Mouse (Mus musculus) hindbrain, embryonic 13.5 days (tissue): ENCODE data around the gene Kcnq1. TPM values are rescaled to one million over a fixed set of nuclear protein-coding genes. Genes with fewer than 3 reads are reported as not detected.

Experiments used
- ATAC-seq: fragments of 200-750 bp; cut with Nextera tagmentation; 2 replicates; pipeline ENCODE4 v1.8.0; 2017; ENCODE audit warnings: moderate TSS enrichment; ENCODE audit not compliant: low FRiP score
- H3K27ac ChIP-seq: fragments of 300-500 bp; sonication (generic); 2 replicates; pipeline ENCODE4 v1.5.1; 2015; ENCODE audit warnings: inconsistent platforms, mild to moderate bottlenecking, moderate library complexity
- H3K27me3 ChIP-seq: fragments of 300-500 bp; sonication (generic); 2 replicates; pipeline ENCODE4 v1.6.1; 2015; ENCODE audit warnings: mild to moderate bottlenecking, inconsistent platforms
- H3K36me3 ChIP-seq: fragments of 300-500 bp; sonication (generic); 2 replicates; pipeline ENCODE4 v1.6.1; 2015; ENCODE audit warnings: mild to moderate bottlenecking, inconsistent platforms
- H3K4me1 ChIP-seq: fragments of 300-500 bp; sonication (generic); replicated peaks from 2 replicates; pipeline ENCODE4 v1.6.1; 2015; ENCODE audit warnings: inconsistent platforms
- H3K4me2 ChIP-seq: fragments of 300-500 bp; sonication (generic); 2 replicates; pipeline ENCODE4 v1.6.1; 2015; ENCODE audit warnings: inconsistent platforms, mild to moderate bottlenecking, moderate library complexity
- H3K4me3 ChIP-seq: fragments of 300-500 bp; sonication (generic); 2 replicates; pipeline ENCODE4 v1.5.1; 2015; ENCODE audit warnings: mild to moderate bottlenecking, inconsistent platforms
- H3K9ac ChIP-seq: fragments of 300-500 bp; sonication (generic); 2 replicates; pipeline ENCODE4 v1.6.1; 2015; ENCODE audit warnings: mild to moderate bottlenecking, inconsistent platforms
- H3K9me3 ChIP-seq: fragments of 300-500 bp; sonication (generic); 2 replicates; pipeline ENCODE4 v1.6.1; 2016; ENCODE audit warnings: inconsistent platforms
- WGBS: fragments of 180-500 bp; shearing (Covaris S2); methylation state at CpG from one replicate; pipeline ENCODE4 v1.1.7; 2015; 5-methylcytosine and 5-hydroxymethylcytosine counted together
- polyA plus RNA-seq: library from polyadenylated mRNA; unstranded; fragments of >200 nt; fragmentation: Nextera tagmentation; extraction: Ambion mirVana; gene quantifications from 2 replicates; pipeline ENCODE4 v1.2.1, GENCODE M21; 2015

Gene Kcnq1
- polyA plus RNA-seq: 1.3 and 1.7 TPM in 2 replicates

DNA sequence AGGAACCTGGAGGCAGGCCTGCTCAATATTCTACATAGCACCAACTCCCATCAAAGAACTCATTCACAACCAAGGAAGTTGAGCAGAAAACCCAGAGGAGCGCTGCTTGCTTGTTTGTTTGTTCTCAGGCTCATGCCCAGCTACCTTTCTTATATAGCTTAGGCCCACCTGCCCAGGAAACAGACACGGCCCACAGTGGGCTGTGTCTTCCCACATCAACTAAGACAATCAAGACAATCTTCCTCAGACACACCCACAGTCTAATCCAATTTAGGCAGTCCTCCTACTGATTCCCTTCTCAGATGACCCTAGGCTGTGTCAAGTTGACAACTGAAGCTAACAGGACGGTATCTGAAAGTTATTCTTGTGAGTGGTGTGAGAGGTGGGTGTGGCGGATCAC is at the start of gene Kcnq1:
TSS of gene Kcnq1 (plus strand) at position 301 of the 400 bp plus-strand sequence.
- Histone ChIP-seq H3K4me3 (peak within 1 kb of the TSS; percentile 32), H3K9me3 (no peaks in the 10 kb centered on the region), H3K4me2 (peak within 1 kb of the TSS; percentile 54), H3K9ac (no peak within 1 kb of the TSS), H3K4me1 (peaks cover 9% of the 10 kb centered on the region), H3K27ac (no peak within 1 kb of the TSS), H3K27me3 (peaks cover 67% of the 10 kb centered on the region), H3K36me3 (no peaks in the 10 kb centered on the region)
- ATAC-seq: no peak
- WGBS: 68% methylated on average over 4 of the region's 4 CpGs

DNA sequence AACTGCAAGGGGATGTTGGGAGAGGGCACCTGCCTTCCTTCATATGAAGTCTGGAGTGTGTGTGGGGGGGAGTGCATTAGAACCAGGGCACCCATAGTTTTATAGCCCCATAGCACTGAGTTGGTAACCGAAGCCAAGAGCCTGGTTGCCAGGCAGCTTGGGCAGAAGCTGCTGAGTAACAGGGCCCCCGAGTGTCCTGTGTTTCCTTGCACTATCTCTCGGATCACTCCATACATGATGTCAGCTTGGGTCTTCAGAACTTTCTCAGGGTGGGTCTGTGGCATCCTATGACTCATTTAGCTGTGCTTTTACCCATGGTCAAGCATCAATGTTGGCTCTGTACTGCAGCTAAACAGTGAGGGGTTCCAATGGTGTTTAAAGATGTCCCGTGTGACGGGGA is 49.1 kb upstream of the Kcnq1 start:
- Histone ChIP-seq H3K9ac (no peak overlapping the region), H3K4me2 (no peak overlapping the region), H3K9me3 (no peaks in the 10 kb centered on the region), H3K4me1 (peaks cover 68% of the 10 kb centered on the region), H3K27ac (no peak overlapping the region; the same call in 1 of the 2 replicates), H3K36me3 (0 out of 2 replicates have a peak, but pooled peaks cover 4% of the 10 kb centered on the region), H3K4me3 (no peak overlapping the region), H3K27me3 (no peaks in the 10 kb centered on the region)
- 92% methylated on average over 5 of the region's 5 CpGs for WGBS
- no peak for ATAC-seq

DNA sequence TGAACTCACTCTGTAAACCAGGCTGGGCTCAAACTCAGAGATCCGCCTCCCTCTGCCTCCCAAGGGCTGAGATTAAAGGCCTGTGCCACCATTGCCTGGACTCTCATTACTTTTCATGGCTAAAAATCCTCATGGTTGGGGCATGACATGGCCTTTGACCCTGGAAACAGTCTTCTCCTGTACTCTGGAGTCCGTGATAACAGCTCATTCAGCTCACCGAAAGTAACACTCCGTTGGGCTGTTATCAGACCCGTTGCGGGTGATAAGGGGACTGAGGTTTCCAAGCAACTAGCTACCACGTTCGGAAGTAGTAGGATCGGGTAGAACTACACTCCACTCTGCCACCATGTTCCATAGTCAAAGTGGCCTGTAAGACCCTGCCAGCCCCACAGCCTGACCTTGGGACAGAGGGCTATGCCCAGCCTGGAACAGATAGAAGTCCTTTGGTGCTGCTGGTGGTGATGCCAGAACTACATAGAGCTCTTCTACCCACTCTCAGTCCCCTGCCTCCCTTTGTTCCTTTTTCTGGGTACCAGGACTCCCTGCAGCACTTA is 48.4 kb upstream of the Kcnq1 start:
- Histone ChIP-seq H3K4me1 (peaks cover 63% of the 10 kb centered on the region), H3K27me3 (no peaks in the 10 kb centered on the region), H3K4me3 (no peak overlapping the region), H3K9ac (no peak overlapping the region), H3K27ac (no peak overlapping the region; the same call in 1 of the 2 replicates), H3K9me3 (no peaks in the 10 kb centered on the region), H3K4me2 (no peak overlapping the region), H3K36me3 (peaks cover 10% of the 10 kb centered on the region)
- ATAC-seq: no peak
- WGBS: 86% methylated on average over 9 of the region's 9 CpGs

DNA sequence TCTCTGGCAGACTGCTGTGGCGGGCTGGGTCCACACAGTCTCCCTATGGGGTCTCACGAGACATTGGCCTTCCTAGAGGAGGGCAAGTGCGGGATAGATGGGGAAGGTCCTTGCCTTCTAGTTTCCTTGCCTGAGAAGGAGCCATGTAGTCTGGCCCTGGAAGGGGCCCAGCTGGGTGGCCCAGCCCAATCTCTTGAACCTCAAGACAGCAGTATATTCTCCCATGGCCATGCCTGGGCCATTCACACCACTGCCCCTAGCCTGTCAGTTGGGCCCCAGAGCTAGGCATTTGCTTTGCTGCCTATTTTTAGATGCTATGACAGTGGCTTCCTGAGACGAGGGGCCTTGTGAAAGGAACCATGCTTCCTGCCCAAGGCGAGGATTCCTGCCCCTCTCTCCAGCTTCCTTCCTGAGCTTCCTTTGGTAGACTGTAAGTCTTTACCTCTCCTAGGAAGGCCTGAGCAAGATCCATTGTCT is 47.9 kb upstream of the Kcnq1 start:
- H3K27ac ChIP-seq: peak overlapping the region; percentile 52; the same call in 1 of the 2 replicates

DNA sequence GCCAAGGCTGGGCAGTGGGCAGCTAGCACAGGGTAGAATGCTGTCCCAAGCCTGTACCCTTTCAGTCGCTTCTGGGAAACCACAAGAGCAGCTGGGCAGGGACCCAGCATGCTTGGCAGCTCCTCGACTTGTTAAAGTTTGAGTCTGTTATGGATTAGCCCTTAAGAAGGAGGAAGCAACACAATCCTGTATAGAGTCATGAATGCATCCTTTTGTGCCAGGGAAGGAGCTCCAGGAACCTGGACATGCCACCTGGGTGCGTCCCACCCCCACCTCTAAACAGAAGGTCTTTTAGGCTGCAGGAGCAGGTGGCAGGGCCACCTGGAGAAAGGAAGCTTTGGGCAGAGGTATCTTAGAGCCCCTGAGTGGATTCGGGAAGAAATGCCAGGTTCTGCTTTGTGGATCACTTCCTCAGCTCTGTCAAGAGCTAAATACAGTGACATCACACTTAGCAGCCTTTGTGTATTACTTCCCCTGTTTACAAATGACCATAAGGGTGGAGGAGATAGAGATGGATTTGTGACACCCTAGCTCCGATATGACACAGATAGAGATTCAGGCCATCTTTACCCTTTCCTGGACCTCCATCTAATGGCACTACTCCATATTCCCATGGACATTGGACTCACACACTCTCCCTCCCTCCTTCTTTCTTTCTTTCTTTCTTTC is 46.8 kb upstream of the Kcnq1 start:
- H3K9me3 ChIP-seq: no peaks in the 10 kb centered on the region
- H3K36me3 ChIP-seq: peaks cover 26% of the 10 kb centered on the region
- no peak overlapping the region for H3K4me2 ChIP-seq
- H3K4me3 ChIP-seq: no peak overlapping the region
- H3K4me1 ChIP-seq: peaks cover 64% of the 10 kb centered on the region
- WGBS: 85% methylated on average over 5 of the region's 5 CpGs
- ATAC-seq: no peak
- H3K27ac ChIP-seq: peak overlapping the region; percentile 52; the same call in 1 of the 2 replicates
- 0 out of 2 replicates have a peak overlapping the region, but pooled peaks have one; percentile 26 for H3K9ac ChIP-seq
- no peaks in the 10 kb centered on the region for H3K27me3 ChIP-seq

More for the DNA sequence above, 47.9 kb upstream of the Kcnq1 start:
- Histone ChIP-seq H3K9me3 (no peaks in the 10 kb centered on the region), H3K4me1 (peaks cover 65% of the 10 kb centered on the region), H3K9ac (no peak overlapping the region), H3K36me3 (peaks cover 15% of the 10 kb centered on the region), H3K4me3 (no peak overlapping the region), H3K27me3 (no peaks in the 10 kb centered on the region), H3K4me2 (no peak overlapping the region)
- ATAC-seq: no peak
- WGBS: 82% methylated on average over 5 of the region's 5 CpGs

DNA sequence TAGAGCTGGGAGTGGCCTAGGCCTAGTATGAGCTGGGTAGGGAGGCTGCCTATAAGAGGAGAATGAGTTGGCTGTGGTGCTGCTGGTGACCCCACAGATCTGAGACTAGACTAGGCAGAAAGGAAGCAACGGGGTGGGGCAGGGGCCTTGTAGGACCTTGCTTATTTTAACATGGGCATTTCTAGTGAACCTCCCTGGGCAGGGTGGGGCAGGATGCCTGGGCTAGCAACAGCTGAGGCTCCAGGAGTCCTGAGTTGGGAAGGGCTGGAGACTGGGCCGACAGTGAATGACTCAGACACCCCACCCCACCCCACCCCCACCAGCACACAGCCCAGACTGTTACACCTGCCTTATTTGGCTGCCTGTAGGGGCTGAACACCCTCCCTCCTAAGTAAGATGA is 43.5 kb upstream of the Kcnq1 start:
- no peak for ATAC-seq
- Histone ChIP-seq H3K4me3 (no peak overlapping the region), H3K9me3 (no peaks in the 10 kb centered on the region), H3K36me3 (peaks cover 60% of the 10 kb centered on the region), H3K27ac (no peak overlapping the region), H3K4me2 (no peak overlapping the region), H3K4me1 (peaks cover 35% of the 10 kb centered on the region), H3K9ac (no peak overlapping the region), H3K27me3 (no peaks in the 10 kb centered on the region)
- WGBS: 72% methylated on average over 2 of the region's 2 CpGs

DNA sequence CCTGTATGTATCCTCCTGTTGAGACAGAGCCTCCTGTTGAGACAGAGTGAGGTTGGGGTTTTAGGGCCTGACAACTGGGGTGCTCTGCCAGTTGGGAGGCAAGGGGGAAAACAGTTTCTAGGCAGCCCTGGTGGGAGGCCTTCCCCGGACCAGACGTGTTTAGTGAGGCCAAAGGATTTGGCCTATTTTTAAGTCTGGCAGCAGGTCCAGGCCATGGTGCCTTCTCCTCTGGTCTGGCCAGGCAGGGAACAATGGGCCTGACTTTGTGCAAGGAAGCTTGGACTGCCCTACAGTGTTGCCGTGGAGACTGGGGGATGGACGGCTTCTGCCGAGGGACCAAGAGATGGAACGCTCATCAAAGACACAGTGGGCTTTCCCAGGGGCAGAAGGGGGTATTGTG is 41.9 kb upstream of the Kcnq1 start:
- Histone ChIP-seq H3K36me3 (peaks cover 61% of the 10 kb centered on the region), H3K4me1 (peaks cover 31% of the 10 kb centered on the region), H3K4me3 (no peak overlapping the region), H3K4me2 (no peak overlapping the region), H3K9me3 (no peaks in the 10 kb centered on the region), H3K27ac (peak overlapping the region; percentile 23; the same call in 1 of the 2 replicates), H3K9ac (0 out of 2 replicates have a peak overlapping the region, but pooled peaks have one; percentile 29), H3K27me3 (no peaks in the 10 kb centered on the region)
- no peak for ATAC-seq
- 38% methylated on average over 6 of the region's 6 CpGs for WGBS

DNA sequence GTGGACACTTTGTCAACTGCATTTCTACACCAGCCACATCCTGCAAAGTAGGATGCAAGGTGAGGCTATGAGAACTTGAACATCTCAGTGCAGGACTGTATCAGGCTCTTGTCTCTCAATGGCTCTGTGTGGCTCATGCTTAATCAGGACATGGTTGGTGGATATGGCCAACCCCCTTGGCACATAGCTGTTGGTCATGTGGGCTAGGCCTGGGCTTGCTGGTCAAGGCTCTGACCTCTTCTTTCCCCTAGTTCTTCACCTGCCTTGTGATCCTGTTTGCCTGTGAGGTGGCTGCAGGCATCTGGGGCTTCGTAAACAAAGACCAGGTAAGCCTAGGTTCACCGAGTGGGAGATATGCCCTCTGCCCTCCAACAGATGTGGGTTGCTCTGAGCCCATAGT is 40.5 kb upstream of the Kcnq1 start:
- WGBS: 89% methylated on average over 2 of the region's 2 CpGs
- H3K27ac ChIP-seq: no peak overlapping the region
- H3K9me3 ChIP-seq: no peaks in the 10 kb centered on the region
- H3K4me2 ChIP-seq: no peak overlapping the region
- no peak overlapping the region for H3K4me3 ChIP-seq
- no peaks in the 10 kb centered on the region for H3K27me3 ChIP-seq
- H3K9ac ChIP-seq: no peak overlapping the region
- ATAC-seq: no peak
- peaks cover 37% of the 10 kb centered on the region for H3K4me1 ChIP-seq
- peaks cover 61% of the 10 kb centered on the region for H3K36me3 ChIP-seq

DNA sequence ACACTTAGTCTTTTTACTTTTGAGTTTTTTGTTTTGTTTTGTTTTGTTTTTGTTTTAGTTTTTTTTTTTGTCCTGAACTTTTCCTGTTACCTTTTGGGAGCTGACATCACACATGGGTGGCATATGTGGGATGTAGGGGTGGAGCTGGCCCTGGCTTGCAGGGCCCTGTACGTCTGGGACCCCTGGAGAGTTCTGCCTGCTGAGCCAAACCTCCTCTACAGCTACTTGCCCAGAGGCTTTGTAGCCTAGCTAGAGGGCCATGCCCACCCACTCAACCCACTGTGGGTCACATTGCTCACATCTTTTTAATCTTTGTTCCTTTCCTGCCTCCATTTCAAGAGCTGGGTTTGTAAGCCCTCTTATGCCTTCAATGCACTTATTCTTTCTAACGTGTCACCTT is 38.7 kb upstream of the Kcnq1 start:
- Histone ChIP-seq H3K4me2 (peak overlapping the region; percentile 100; the same call in 1 of the 2 replicates), H3K27ac (peak overlapping the region; percentile 98)
- WGBS: 60% methylated on average over 2 of the region's 2 CpGs

DNA sequence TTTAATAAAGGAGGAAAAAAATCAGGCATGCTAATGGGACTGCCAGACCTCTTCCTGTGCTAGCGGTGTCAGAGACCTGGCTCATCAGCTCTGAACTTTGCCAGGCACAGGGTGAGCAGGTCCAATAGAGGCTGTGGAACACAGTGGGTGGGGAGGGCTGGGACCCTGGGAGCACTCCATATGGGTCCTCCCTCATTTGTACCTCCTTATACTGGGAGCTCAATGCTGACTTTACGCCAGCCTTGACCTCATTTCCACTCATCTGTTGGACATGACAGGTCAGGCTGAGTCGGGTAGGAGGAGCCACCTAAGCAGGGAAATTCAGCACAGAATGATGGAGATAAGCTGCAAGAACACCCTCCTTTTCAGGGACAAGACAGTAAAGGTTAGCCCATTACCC is 38.3 kb upstream of the Kcnq1 start:
- Histone ChIP-seq H3K27me3 (no peaks in the 10 kb centered on the region), H3K4me1 (peaks cover 44% of the 10 kb centered on the region), H3K4me2 (peak overlapping the region; percentile 100), H3K27ac (peak overlapping the region; percentile 98), H3K4me3 (peak overlapping the region; percentile 44), H3K9ac (peak overlapping the region; percentile 75), H3K9me3 (no peaks in the 10 kb centered on the region), H3K36me3 (peaks cover 50% of the 10 kb centered on the region)
- no peak for ATAC-seq
- WGBS: 69% methylated on average over 3 of the region's 3 CpGs

More for the DNA sequence above, 38.7 kb upstream of the Kcnq1 start:
- peaks cover 44% of the 10 kb centered on the region for H3K4me1 ChIP-seq
- peaks cover 54% of the 10 kb centered on the region for H3K36me3 ChIP-seq
- no peak for ATAC-seq
- H3K9me3 ChIP-seq: no peaks in the 10 kb centered on the region
- no peak overlapping the region for H3K4me3 ChIP-seq
- no peaks in the 10 kb centered on the region for H3K27me3 ChIP-seq
- H3K9ac ChIP-seq: peak overlapping the region; percentile 75

DNA sequence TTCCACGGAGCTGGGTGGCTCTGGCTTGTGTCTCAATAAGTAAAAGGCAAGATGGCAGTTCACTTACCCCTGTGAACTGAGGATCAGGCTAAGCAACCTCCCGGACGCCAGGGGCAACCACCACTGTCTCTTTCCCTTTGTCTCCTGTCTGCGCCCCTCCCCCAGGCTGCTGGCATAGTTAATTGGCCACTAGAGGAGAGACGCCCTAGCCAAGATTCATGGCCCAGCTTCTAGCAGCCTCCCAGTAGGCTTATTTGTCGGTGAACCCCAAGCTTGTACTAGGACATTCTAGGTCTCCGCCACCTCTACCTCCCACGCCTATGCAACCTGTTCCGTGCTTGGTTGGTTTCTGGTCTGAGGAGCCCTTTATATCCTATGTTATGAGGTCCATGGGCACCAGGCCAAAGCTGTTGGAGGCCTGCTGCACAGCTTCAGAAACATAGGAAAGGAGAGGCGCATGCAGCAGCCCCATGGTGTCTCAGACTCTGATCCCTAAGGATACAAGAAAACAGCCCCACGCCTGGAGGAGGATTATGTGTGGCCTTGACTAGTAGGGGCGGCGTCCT is 37.8 kb upstream of the Kcnq1 start:
- peaks cover 45% of the 10 kb centered on the region for H3K36me3 ChIP-seq
- H3K9ac ChIP-seq: peak overlapping the region; percentile 75
- peak; percentile 0; the same call in 1 of the 2 replicates for ATAC-seq
- WGBS: 41% methylated on average over 13 of the region's 13 CpGs
- no peaks in the 10 kb centered on the region for H3K9me3 ChIP-seq
- peak overlapping the region; percentile 100 for H3K4me2 ChIP-seq
- H3K4me1 ChIP-seq: peaks cover 40% of the 10 kb centered on the region
- peak overlapping the region; percentile 44 for H3K4me3 ChIP-seq
- H3K27ac ChIP-seq: peak overlapping the region; percentile 98
- H3K27me3 ChIP-seq: no peaks in the 10 kb centered on the region

DNA sequence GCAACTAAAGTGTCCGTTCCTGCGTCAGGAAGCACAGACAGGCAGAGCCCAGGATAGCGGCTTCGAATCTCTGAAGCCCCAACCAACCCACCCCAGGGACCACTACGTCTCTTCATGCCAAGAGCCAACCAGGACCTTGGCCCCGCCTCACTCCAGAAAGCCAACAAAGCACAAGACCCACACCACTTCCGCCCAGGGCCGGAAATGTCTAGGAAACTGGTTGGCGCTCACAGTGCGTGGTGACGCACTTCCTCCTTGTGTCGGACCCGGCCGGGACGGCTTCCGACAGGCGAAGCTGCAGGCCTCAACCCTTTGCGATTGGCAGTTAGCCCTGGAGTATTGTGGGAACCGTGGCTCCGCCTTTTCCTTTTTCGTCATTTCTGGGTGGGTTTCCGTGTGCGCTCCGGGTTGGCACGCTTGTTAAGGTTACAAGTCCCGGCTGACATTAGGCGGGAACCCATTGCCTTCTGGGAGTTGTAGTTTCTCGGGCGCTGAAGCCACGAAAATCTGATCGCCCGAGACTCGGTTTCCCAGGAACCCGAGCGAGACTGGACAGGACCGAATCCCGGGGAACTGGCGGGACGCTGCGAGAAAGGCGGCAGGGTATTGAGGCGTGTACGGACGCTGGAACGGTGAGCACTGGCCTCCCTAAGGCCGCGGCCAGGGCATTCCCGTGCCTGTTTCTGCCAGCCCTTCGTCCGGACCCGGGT is 37.1 kb upstream of the Kcnq1 start, which contains the start of gene Tssc4:
TSS of gene Tssc4 (plus strand) at position 368 of the 710 bp plus-strand sequence.
- Histone ChIP-seq H3K4me3 (peak within 1 kb of the TSS; percentile 84), H3K27ac (peak within 1 kb of the TSS; percentile 98), H3K27me3 (no peaks in the 10 kb centered on the region), H3K4me1 (peaks cover 34% of the 10 kb centered on the region), H3K9ac (peak within 1 kb of the TSS; percentile 91), H3K9me3 (no peaks in the 10 kb centered on the region), H3K4me2 (peak within 1 kb of the TSS; percentile 100), H3K36me3 (peaks cover 39% of the 10 kb centered on the region)
- WGBS: under 1% methylated on average over 51 of the region's 51 CpGs
- ATAC-seq: peak; percentile 97
